Mouse (Mus musculus) MEL (cell line): Measurements from ENCODE around the gene Vwa8.

Experiments used
- CTCF ChIP-seq, 3 experiments: IDR thresholded peaks in 2 of 3; conservative IDR thresholded peaks in 1 of 3; 2 replicates each; pipeline ENCODE4 v1.5.1; 2011 to 2012; ENCODE audit warnings: low read length in 3 of 3, low read depth in 2 of 3, mild to moderate bottlenecking in 2 of 3, improper control_type of control experiment in 1 of 3, inconsistent platforms in 1 of 3, mixed read lengths in 1 of 3, moderate library complexity in 1 of 3; ENCODE audit not compliant: control insufficient read depth in 1 of 3, insufficient read depth in 1 of 3, poor library complexity in 1 of 3, severe bottlenecking in 1 of 3
- E2F4 ChIP-seq: IDR thresholded peaks from 2 replicates; pipeline ENCODE4 v1.6.1; 2011; ENCODE audit warnings: low read depth, low read length, improper control_type of control experiment, borderline replicate concordance
- EP300 ChIP-seq, 2 experiments: IDR thresholded peaks; 2 replicates each; pipeline ENCODE4 v1.6.1; 2011; ENCODE audit warnings: improper control_type of control experiment in 2 of 2, low read length in 2 of 2, low read depth in 1 of 2, mild to moderate bottlenecking in 1 of 2
- GATA1 ChIP-seq: IDR thresholded peaks from 2 replicates; pipeline ENCODE4 v1.6.1; 2011; ENCODE audit warnings: low read depth, low read length, improper control_type of control experiment
- KAT2A ChIP-seq: conservative IDR thresholded peaks from 2 replicates; pipeline ENCODE4 v1.6.1; 2012; ENCODE audit warnings: low read depth, low read length, improper control_type of control experiment, inconsistent platforms
- NRF1 ChIP-seq: IDR thresholded peaks from 2 replicates; pipeline ENCODE4 v1.6.1; 2014; ENCODE audit warnings: low read depth, mild to moderate bottlenecking, inconsistent platforms, low read length, improper control_type of control experiment, moderate library complexity; ENCODE audit not compliant: poor library complexity, insufficient read depth, severe bottlenecking
- POLR2A ChIP-seq, 2 experiments: IDR thresholded peaks; 2 replicates each; pipeline ENCODE4 v1.6.1; 2011 to 2012; ENCODE audit warnings: low read length in 2 of 2, mild to moderate bottlenecking in 2 of 2, control low read depth in 1 of 2, improper control_type of control experiment in 1 of 2, low read depth in 1 of 2, moderate library complexity in 1 of 2; ENCODE audit not compliant: control insufficient read depth in 1 of 2, insufficient read depth in 1 of 2, poor library complexity in 1 of 2
- POLR2AphosphoS5 ChIP-seq: IDR thresholded peaks from 2 replicates; pipeline ENCODE4 v1.6.1; 2012; ENCODE audit warnings: low read depth, borderline replicate concordance, mild to moderate bottlenecking, inconsistent platforms, low read length, moderate library complexity, mixed read lengths
- RCOR1 ChIP-seq: IDR thresholded peaks from 2 replicates; pipeline ENCODE4 v1.6.1; 2012; ENCODE audit warnings: low read depth, mild to moderate bottlenecking, inconsistent platforms, low read length, improper control_type of control experiment
- SMC3 ChIP-seq: IDR thresholded peaks from 2 replicates; pipeline ENCODE4 v1.6.1; 2011; ENCODE audit warnings: low read depth, low read length, improper control_type of control experiment
- ZC3H11A ChIP-seq: IDR thresholded peaks from 2 replicates; pipeline ENCODE4 v1.6.1; 2012; ENCODE audit warnings: low read depth, mild to moderate bottlenecking, inconsistent platforms, low read length, improper control_type of control experiment
- ZNF384 ChIP-seq: IDR thresholded peaks from 2 replicates; pipeline ENCODE4 v1.6.1; 2012; ENCODE audit warnings: low read depth, mild to moderate bottlenecking, inconsistent platforms, low read length, improper control_type of control experiment

GRCm38 (mm10) chr14:78924755-78925537, 76.1 kb downstream of the Vwa8 start:
- TF ChIP-seq POLR2A (IDR thresholded peaks at IDR 0.05; ENCODE audit: control insufficient read depth in 1 of 2, insufficient read depth in 1 of 2, low read depth in 1 of 2, low read length in 2 of 2, poor library complexity in 1 of 2) (no peak), CTCF (IDR thresholded peaks at IDR 0.05 in 2 of 3, conservative IDR thresholded peaks at IDR 0.05 in 1 of 3; ENCODE audit: control insufficient read depth in 1 of 3, insufficient read depth in 1 of 3, low read depth in 2 of 3, low read length in 3 of 3, poor library complexity in 1 of 3, severe bottlenecking in 1 of 3) (no peak), SMC3 (no peak), EP300 (IDR thresholded peaks at IDR 0.05; ENCODE audit: low read depth in 1 of 2, low read length in 2 of 2) (no peak), RCOR1 (no peak), ZNF384 (no peak), ZC3H11A (no peak), POLR2AphosphoS5 (no peak), E2F4 (no peak), GATA1 (no peak), KAT2A (no peak), NRF1 (no peak)
